Mouse (Mus musculus): Measurements from ENCODE around the gene Pwp2. TPM values are rescaled to one million over a fixed set of nuclear protein-coding genes. Genes with fewer than 3 reads are reported as not detected.

Pwp2 gene
- total RNA-seq, 2 experiments from 2014 or later = 19.3 to 19.8 TPM

Other genes starting within 250 kb of the Pwp2 start
- 10 to 100 TPM; 33.2 to 40.4 TPM for gene Trpm2, start 214.6 kb downstream of the Pwp2 start, total RNA-seq (2021)
- 10 to 100 TPM; 31.3 to 39.8 TPM for gene 1810043G02Rik, start 206.6 kb downstream of the Pwp2 start, total RNA-seq (2021)
- 100 to 1,000 TPM; 205 to 206 TPM for gene Pfkl, start 175.1 kb downstream of the Pwp2 start, total RNA-seq (2021)
- under 1 TPM in 1 of 2 experiments, not detected in 1; 0.22 TPM for gene Dnmt3l, start 143.2 kb downstream of the Pwp2 start, total RNA-seq (2021)
- gene Aire, start 141.5 kb downstream of the Pwp2 start, total RNA-seq (2021) = under 1 TPM; 0.16 to 0.27 TPM
- gene Icosl, start 115.8 kb downstream of the Pwp2 start, total RNA-seq (2021) = 1 to 10 TPM; 5.4 to 8.8 TPM
- gene D10Jhu81e, start 15.4 kb downstream of the Pwp2 start, total RNA-seq (2021) = 100 to 1,000 TPM; 117 to 139 TPM
- gene Trappc10, start 59.5 kb upstream of the Pwp2 start, total RNA-seq (2021) = 10 to 100 TPM; 79.5 to 80.8 TPM
- 100 to 1,000 TPM; 233 TPM for gene Agpat3, start 167.3 kb upstream of the Pwp2 start, total RNA-seq (2021)
- 100 to 1,000 TPM; 332 to 335 TPM for gene Rrp1, start 227.9 kb upstream of the Pwp2 start, total RNA-seq (2021)
- gene Cstb, start 240.5 kb upstream of the Pwp2 start, total RNA-seq (2021) = 10 to 100 TPM; 38.7 to 40.7 TPM

Data from layer of hippocampus, postnatal 25 days (tissue).